In the genomic region with DNA sequence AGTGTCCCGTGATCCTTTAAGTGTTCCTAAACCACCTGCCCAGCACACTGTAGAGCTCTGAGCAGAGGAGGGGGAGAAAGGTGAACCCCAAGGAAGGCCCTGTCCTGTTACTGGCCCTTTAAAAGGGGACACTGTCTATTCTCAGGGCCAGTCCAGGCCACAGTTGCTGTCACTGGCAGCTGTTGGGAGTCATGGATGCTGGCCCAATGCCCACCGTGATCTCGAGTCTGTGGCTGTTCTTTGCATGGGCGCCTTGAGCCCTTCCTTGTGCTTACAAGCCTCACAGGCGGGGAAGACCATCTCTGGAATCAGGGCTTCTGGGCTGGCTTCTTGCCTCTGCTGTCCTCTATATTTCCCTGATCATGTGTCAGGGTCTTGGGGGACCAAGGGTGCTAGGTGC, we compare ENCODE assay signal across 10 mouse cellular contexts. TPM values are rescaled to one million over a fixed set of nuclear protein-coding genes. Genes with fewer than 3 reads are reported as not detected.
DNase-seq lines count a peak whose midpoint lies in the region; ATAC-seq lines count a peak whose summit lies in the region.
"Had no signal": no experiment of that assay in that cellular context is flagged by ENCODE, and none has a peak within 500 bp of the region (broad histone marks: within the 10 kb centered on the region; RNA-seq: fewer than 3 reads in every experiment).

No protein-coding gene starts in this region.

- peak; percentile 46 for DNase-seq in kidney, adult 18-20 months
- DNase-seq in right cerebral cortex, postnatal 10 days (ENCODE audit: low spot score in 2 of 2) = peak; percentile 47 to 62
- DNase-seq in right cerebral cortex, postnatal 25 days = no peak
- peak; percentile 27 for DNase-seq in right cerebral cortex, postnatal 4 days

- H3K27ac ChIP-seq in kidney, embryonic 15.5 days = no peak overlapping the region
- H3K27ac ChIP-seq in heart, embryonic 13.5 days (replicated peaks) = 0 out of 2 replicates have a peak overlapping the region, but pooled peaks have one; percentile 15
- no peak overlapping the region for H3K27ac ChIP-seq in midbrain, embryonic 16.5 days (ENCODE audit: low read length)
- H3K27ac ChIP-seq: hindbrain, embryonic 15.5 days; liver, embryonic 12.5 days had no signal

- no peak overlapping the region for H3K9ac ChIP-seq in kidney, embryonic 15.5 days
- H3K9ac ChIP-seq in heart, embryonic 13.5 days = 0 out of 2 replicates have a peak overlapping the region, but pooled peaks have one; percentile 1
- no peak overlapping the region; the same call in 1 of the 2 replicates for H3K9ac ChIP-seq in midbrain, embryonic 16.5 days (ENCODE audit: low read depth, low read length)
- H3K9ac ChIP-seq: hindbrain, embryonic 15.5 days; liver, embryonic 12.5 days had no signal

- peaks cover 56% of the 10 kb centered on the region for H3K27me3 ChIP-seq in kidney, embryonic 15.5 days
- peaks cover 66% of the 10 kb centered on the region for H3K27me3 ChIP-seq in heart, embryonic 13.5 days (replicated peaks)
- H3K27me3 ChIP-seq in midbrain, embryonic 16.5 days (ENCODE audit: control insufficient read depth, insufficient read depth, low read depth, low read length) = peaks cover 18% of the 10 kb centered on the region

- no peak overlapping the region for H3K4me2 ChIP-seq in kidney, embryonic 15.5 days
- no peak overlapping the region for H3K4me2 ChIP-seq in heart, embryonic 13.5 days
- no peak overlapping the region for H3K4me2 ChIP-seq in midbrain, embryonic 16.5 days (ENCODE audit: low read length)
- H3K4me2 ChIP-seq: hindbrain, embryonic 15.5 days; liver, embryonic 12.5 days had no signal

- H3K4me1 ChIP-seq in kidney, embryonic 15.5 days = peaks cover 21% of the 10 kb centered on the region
- H3K4me1 ChIP-seq in heart, embryonic 13.5 days = peaks cover 56% of the 10 kb centered on the region
- H3K4me1 ChIP-seq in midbrain, embryonic 16.5 days (ENCODE audit: control insufficient read depth, insufficient read depth, low read length) = peaks cover 7% of the 10 kb centered on the region; the same call in 1 of the 2 replicates

- no peak overlapping the region for H3K4me3 ChIP-seq in kidney, embryonic 15.5 days (replicated peaks)
- no peak overlapping the region for H3K4me3 ChIP-seq in heart, embryonic 13.5 days
- H3K4me3 ChIP-seq in midbrain, embryonic 16.5 days (ENCODE audit: low read depth, low read length) = no peak overlapping the region
- H3K4me3 ChIP-seq: hindbrain, embryonic 15.5 days; liver, embryonic 12.5 days had no signal

- no peaks in the 10 kb centered on the region for H3K36me3 ChIP-seq in kidney, embryonic 15.5 days
- H3K36me3 ChIP-seq in heart, embryonic 13.5 days = no peaks in the 10 kb centered on the region
- H3K36me3 ChIP-seq in midbrain, embryonic 16.5 days (ENCODE audit: control insufficient read depth, insufficient read depth, low read length) = no peaks in the 10 kb centered on the region
- H3K36me3 ChIP-seq: hindbrain, embryonic 15.5 days; liver, embryonic 12.5 days had no signal

- no peak for ATAC-seq in kidney, embryonic 15.5 days (replicated peaks; ENCODE audit: low FRiP score)
- ATAC-seq in heart, embryonic 13.5 days (ENCODE audit: extremely low read depth, insufficient number of reproducible peaks, low FRiP score, low TSS enrichment) = no peak
- ATAC-seq in erythroid progenitor cell, adult 5-6 weeks (replicated peaks; ENCODE audit: low FRiP score, poor library complexity, severe bottlenecking) = no peak
- no peak for ATAC-seq in midbrain, embryonic 16.5 days
- ATAC-seq: liver, embryonic 12.5 days had no signal

- H3K9me3 ChIP-seq in kidney, embryonic 15.5 days (replicated peaks) = no peaks in the 10 kb centered on the region
- no peaks in the 10 kb centered on the region for H3K9me3 ChIP-seq in heart, embryonic 13.5 days
- no peaks in the 10 kb centered on the region for H3K9me3 ChIP-seq in midbrain, embryonic 16.5 days (replicated peaks; ENCODE audit: control insufficient read depth, low read length, poor library complexity, severe bottlenecking)
- H3K9me3 ChIP-seq: hindbrain, embryonic 15.5 days; liver, embryonic 12.5 days had no signal

- WGBS in kidney, embryonic 15.5 days = 63% methylated on average over 5 of the region's 5 CpGs
- 49% methylated on average over 5 of the region's 5 CpGs for WGBS in heart, embryonic 13.5 days
- 71% methylated on average over 5 of the region's 5 CpGs for WGBS in midbrain, embryonic 16.5 days

RNA-seq across cellular contexts. Expression of gene Ablim2, which starts 4.7 kb away (rescaled TPM):
- 1.7 and 2.7 TPM in 2 replicates for polyA plus RNA-seq in kidney, embryonic 15.5 days (2015; fragmentation: Nextera tagmentation; extraction: Ambion mirVana)
- 4.9 and 5.1 TPM in 2 replicates for polyA plus RNA-seq in heart, embryonic 13.5 days (2015; fragmentation: Nextera tagmentation; extraction: Ambion mirVana)
- not detected in 2 replicates for total RNA-seq in erythroid progenitor cell, adult 5-6 weeks (2015; ENCODE audit: low replicate concordance)
- not detected in 2 replicates for total RNA-seq in erythroid progenitor cell, adult 5-6 weeks (2017; ENCODE audit: low replicate concordance)
- 29.4 and 36.2 TPM in 2 replicates for polyA plus RNA-seq in midbrain, embryonic 16.5 days (2015; fragmentation: Nextera tagmentation; extraction: Ambion mirVana)

RNA-seq across cellular contexts. Expression of gene Sh3tc1, which starts 22.6 kb away (rescaled TPM):
- polyA plus RNA-seq in kidney, embryonic 15.5 days (2015; fragmentation: Nextera tagmentation; extraction: Ambion mirVana) = 16.6 and 20.4 TPM in 2 replicates
- polyA plus RNA-seq in heart, embryonic 13.5 days (2015; fragmentation: Nextera tagmentation; extraction: Ambion mirVana) = 9.2 and 9.7 TPM in 2 replicates
- 0.36 TPM in 1 of 2 replicates, not detected in the other for total RNA-seq in erythroid progenitor cell, adult 5-6 weeks (2015; ENCODE audit: low replicate concordance)
- total RNA-seq in erythroid progenitor cell, adult 5-6 weeks (2017; ENCODE audit: low replicate concordance) = 0.90 and 1.6 TPM in 2 replicates
- polyA plus RNA-seq in midbrain, embryonic 16.5 days (2015; fragmentation: Nextera tagmentation; extraction: Ambion mirVana) = 1.8 and 3.2 TPM in 2 replicates
